Mouse (Mus musculus) liver, embryonic 14.5 days (tissue): Measurements from ENCODE around the gene Kcnq1. TPM values are rescaled to one million over a fixed set of nuclear protein-coding genes. Genes with fewer than 3 reads are reported as not detected.

Experiments
- ATAC-seq: fragments of 200-750 bp; cut with Nextera tagmentation; 2 replicates; pipeline ENCODE4 v1.8.0; 2017; ENCODE audit warnings: moderate number of reproducible peaks, mild to moderate bottlenecking, moderate library complexity; ENCODE audit not compliant: insufficient read depth
- DNase-seq, 3 experiments: peaks; one replicate each; pipeline ENCODE4 v3.0.0-alpha.2; 2012 to 2013; ENCODE audit warnings: low read depth in 3 of 3, low spot score in 3 of 3
- H3K27ac ChIP-seq: fragments of 300-500 bp; sonication (generic); 2 replicates; pipeline ENCODE4 v1.5.1; 2014; ENCODE audit warnings: moderate library complexity, mild to moderate bottlenecking, control low read depth, inconsistent platforms
- H3K27me3 ChIP-seq: fragments of 300-500 bp; sonication (generic); 2 replicates; pipeline ENCODE4 v1.6.1; 2014; ENCODE audit warnings: mild to moderate bottlenecking, low read length, moderate library complexity; ENCODE audit not compliant: control insufficient read depth, insufficient read depth
- H3K36me3 ChIP-seq: fragments of 300-500 bp; sonication (generic); replicated peaks from 2 replicates; pipeline ENCODE4 v1.6.1; 2014; ENCODE audit warnings: low read depth; ENCODE audit not compliant: control insufficient read depth, insufficient read depth
- H3K4me1 ChIP-seq, 2 experiments: fragments of 200-500 bp in 1 of 2; fragments of 300-500 bp in 1 of 2; sonication (generic) in 1 of 2; replicated peaks; 2 replicates each; pipeline ENCODE4 v1.6.1; 2012 to 2014; ENCODE audit warnings: antibody characterized with exemption in 1 of 2, inconsistent platforms in 1 of 2, low read length in 1 of 2; ENCODE audit not compliant: control insufficient read depth in 2 of 2, insufficient read depth in 2 of 2
- H3K4me2 ChIP-seq: fragments of 300-500 bp; sonication (generic); 2 replicates; pipeline ENCODE4 v1.6.1; 2014; ENCODE audit warnings: low read depth, mild to moderate bottlenecking, control low read depth, moderate library complexity
- H3K4me3 ChIP-seq, 2 experiments: fragments of 200-500 bp in 1 of 2; fragments of 300-500 bp in 1 of 2; sonication (generic) in 1 of 2; 2 replicates each; pipeline ENCODE4 v1.5.1; 2012 to 2014; ENCODE audit warnings: low read depth in 2 of 2, low read length in 2 of 2, mild to moderate bottlenecking in 2 of 2, control low read depth in 1 of 2, inconsistent platforms in 1 of 2, moderate library complexity in 1 of 2; ENCODE audit not compliant: insufficient read depth in 1 of 2
- H3K9ac ChIP-seq: fragments of 300-500 bp; sonication (generic); replicated peaks from 2 replicates; pipeline ENCODE4 v1.6.1; 2014; ENCODE audit warnings: mild to moderate bottlenecking, control low read depth, moderate library complexity
- H3K9me3 ChIP-seq: fragments of 300-500 bp; sonication (generic); 2 replicates; pipeline ENCODE4 v1.6.1; 2016; ENCODE audit warnings: low read length, mixed read lengths; ENCODE audit not compliant: control insufficient read depth
- CTCF ChIP-seq: IDR thresholded peaks from 2 replicates; pipeline ENCODE4 v1.5.1; 2016; ENCODE audit warnings: antibody characterized with exemption, low read depth, control low read depth
- EP300 ChIP-seq: IDR thresholded peaks from 2 replicates; pipeline ENCODE4 v1.6.1; 2016; ENCODE audit warnings: antibody characterized with exemption, low read depth
- WGBS: fragments of 180-500 bp; shearing (Covaris S2); extraction: QIAGEN DNeasy Blood & Tissue Kit; methylation state at CpG from one replicate; pipeline ENCODE4 v1.1.7; 2014; ENCODE audit not compliant: insufficient replicate concordance; 5-methylcytosine and 5-hydroxymethylcytosine counted together
- polyA plus RNA-seq, 2 experiments: library from polyadenylated mRNA; depleted of rRNA in 1 of 2; stranded (reverse) in 1 of 2; unstranded in 1 of 2; fragments of >200 nt; fragmentation: Nextera tagmentation in 1 of 2; extraction: Ambion mirVana in 1 of 2; gene quantifications; 2 replicates each; pipeline versions ENCODE4 v1.2.1 to v1.2.3; 2012 to 2014

The Kcnq1 gene
- polyA plus RNA-seq, 2 experiments: 0.12 to 0.41 TPM

DNA sequence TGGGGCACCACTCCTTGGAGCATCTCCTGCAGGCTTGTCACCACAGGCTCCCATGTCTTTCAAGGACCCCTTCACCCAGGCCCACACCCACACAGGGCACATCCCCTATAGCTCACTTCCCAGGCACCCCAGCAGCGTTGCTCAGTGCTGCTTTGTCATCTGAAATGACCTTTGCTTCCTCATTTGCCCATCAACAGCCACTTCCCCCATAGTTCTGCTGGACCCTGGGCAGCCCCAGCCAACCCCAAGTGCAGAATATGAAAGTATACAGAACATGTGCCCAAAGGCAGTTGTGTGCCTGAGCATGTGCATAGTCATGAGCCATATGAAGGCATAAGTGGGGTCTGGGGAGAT is 10.6 kb upstream of the Kcnq1 start:
- no peak overlapping the region for H3K27ac ChIP-seq
- no peak overlapping the region for H3K4me2 ChIP-seq
- DNase-seq (no peak), ATAC-seq (no peak)
- no peak overlapping the region for H3K9ac ChIP-seq
- TF ChIP-seq CTCF: no peak
- no peak for TF ChIP-seq EP300
- H3K9me3 ChIP-seq: no peaks in the 10 kb centered on the region
- H3K27me3 ChIP-seq: no peaks in the 10 kb centered on the region; the same call in 1 of the 2 replicates
- no peaks in the 10 kb centered on the region for H3K4me1 ChIP-seq
- no peaks in the 10 kb centered on the region for H3K36me3 ChIP-seq
- 6% methylated on average over 1 of the region's 1 CpGs for WGBS
- H3K4me3 ChIP-seq: no peak overlapping the region

DNA sequence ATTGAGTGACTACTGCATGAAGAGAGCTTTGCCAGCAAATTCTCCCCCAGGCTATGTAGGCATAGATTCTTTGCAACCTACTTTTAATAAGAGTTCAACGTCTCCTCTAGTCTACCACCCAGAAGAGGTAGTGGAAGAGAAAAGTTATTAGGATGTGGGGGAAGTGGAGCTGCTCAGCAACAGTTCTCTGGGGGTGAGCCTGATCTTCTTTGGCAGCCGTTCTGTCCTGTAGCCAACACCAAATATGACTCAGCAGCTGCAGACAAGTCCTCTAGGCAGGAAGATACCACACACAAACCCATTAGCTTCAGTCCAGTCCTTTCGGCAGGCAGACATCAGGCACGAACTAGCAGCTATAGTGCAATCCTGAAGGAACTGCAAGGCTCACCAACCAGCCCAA is 5.4 kb upstream of the Kcnq1 start:
- no peak overlapping the region for H3K9ac ChIP-seq
- DNase-seq (no peak), ATAC-seq (no peak)
- no peaks in the 10 kb centered on the region for H3K4me1 ChIP-seq
- TF ChIP-seq CTCF: no peak
- no peak for TF ChIP-seq EP300
- H3K36me3 ChIP-seq: no peaks in the 10 kb centered on the region
- H3K9me3 ChIP-seq: no peaks in the 10 kb centered on the region
- no peak overlapping the region for H3K4me2 ChIP-seq
- no peak overlapping the region for H3K4me3 ChIP-seq
- WGBS: 39% methylated on average over 4 of the region's 4 CpGs
- H3K27me3 ChIP-seq: no peaks in the 10 kb centered on the region; the same call in 1 of the 2 replicates
- no peak overlapping the region for H3K27ac ChIP-seq

- no peak overlapping the region for H3K27ac ChIP-seq
- no peaks in the 10 kb centered on the region for H3K4me1 ChIP-seq
- TF ChIP-seq CTCF (no peak), EP300 (no peak)
- H3K9me3 ChIP-seq: no peaks in the 10 kb centered on the region
- peaks cover 27% of the 10 kb centered on the region for H3K27me3 ChIP-seq
- no peak overlapping the region for H3K9ac ChIP-seq
- no peaks in the 10 kb centered on the region for H3K36me3 ChIP-seq
- no peak overlapping the region for H3K4me2 ChIP-seq
- no peak for ATAC-seq
- DNase-seq: no peak
- WGBS: 45% methylated on average over 11 of the region's 11 CpGs
- no peak overlapping the region for H3K4me3 ChIP-seq
Measured at GRCm38 (mm10) chr7:143105258-143105897, 784 bp upstream of the Kcnq1 start.

DNA sequence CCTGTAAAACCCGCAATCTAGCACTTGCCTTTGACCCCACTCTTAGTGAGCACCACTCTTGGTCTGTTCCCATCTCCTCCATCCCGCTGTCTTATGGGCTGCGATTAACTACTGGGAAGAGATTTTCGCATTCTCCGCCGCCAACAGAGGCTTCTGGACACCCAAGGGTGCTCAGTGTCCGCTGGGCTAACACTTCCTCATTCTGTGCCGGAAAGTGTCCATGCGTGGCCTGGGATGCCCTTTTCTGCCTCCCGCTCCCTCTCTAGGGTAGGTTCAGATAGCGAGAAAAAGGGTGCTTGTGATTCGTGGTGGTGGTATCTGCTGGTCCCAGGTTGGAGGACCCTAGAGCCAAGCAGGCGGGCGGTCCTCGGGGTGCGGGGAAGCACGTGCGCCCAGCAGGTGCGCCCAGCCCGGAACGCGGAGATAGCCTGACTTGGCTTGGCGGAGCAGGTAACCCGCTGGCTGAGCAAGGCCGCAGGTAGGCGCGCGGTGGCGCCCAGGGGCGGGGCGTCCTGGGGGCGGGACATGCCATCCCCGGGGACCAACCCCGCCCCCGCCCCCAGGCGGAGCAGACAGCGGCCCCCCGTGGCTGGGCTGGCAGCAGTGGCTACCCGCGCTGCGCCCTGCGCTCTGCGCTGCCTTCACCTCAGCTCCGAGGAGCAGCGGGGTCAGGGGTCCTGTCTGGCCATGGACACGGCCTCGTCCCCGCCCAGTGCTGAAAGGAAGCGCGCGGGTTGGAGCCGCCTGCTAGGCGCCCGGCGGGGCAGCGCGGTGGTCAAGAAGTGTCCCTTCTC is 707 bp downstream of the Kcnq1 start:
- TF ChIP-seq EP300 (no peak), CTCF (no peak)
- ATAC-seq: no peak
- 5% methylated on average over 49 of the region's 57 CpGs for WGBS
- H3K4me3 ChIP-seq: peak overlapping the region in 1 of 2 experiments; percentile 27; a peak in 2 of 4 replicates
- no peak overlapping the region for H3K9ac ChIP-seq
- no peaks in the 10 kb centered on the region for H3K4me1 ChIP-seq
- peaks cover 27% of the 10 kb centered on the region for H3K27me3 ChIP-seq
- no peak for DNase-seq
- H3K9me3 ChIP-seq: no peaks in the 10 kb centered on the region
- peak overlapping the region; percentile 44 for H3K4me2 ChIP-seq
- H3K36me3 ChIP-seq: no peaks in the 10 kb centered on the region
- no peak overlapping the region for H3K27ac ChIP-seq

DNA sequence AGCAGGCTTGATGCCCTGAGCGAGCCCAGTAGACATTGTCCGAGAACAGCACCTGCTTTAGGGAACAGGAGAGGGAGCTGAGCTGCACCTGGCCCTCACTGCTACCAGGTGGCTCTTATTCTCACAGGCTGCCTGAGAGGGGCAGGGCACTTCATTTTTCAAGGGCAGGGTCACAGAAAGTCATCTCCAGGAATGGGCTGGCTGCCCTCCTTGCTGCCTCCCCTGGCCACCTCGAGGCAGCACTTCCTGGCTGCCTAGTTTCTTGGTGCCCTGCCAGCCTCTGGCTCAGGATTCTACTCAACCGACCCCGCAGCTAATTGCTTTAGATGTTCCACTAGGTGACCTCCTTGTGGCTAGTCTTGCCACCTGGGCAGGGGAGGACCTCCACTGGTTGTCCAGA is 2.0 kb downstream of the Kcnq1 start:
- H3K4me2 ChIP-seq: no peak overlapping the region
- H3K9ac ChIP-seq: no peak overlapping the region
- 37% methylated on average over 5 of the region's 5 CpGs for WGBS
- H3K36me3 ChIP-seq: no peaks in the 10 kb centered on the region
- H3K27me3 ChIP-seq: peaks cover 27% of the 10 kb centered on the region
- ATAC-seq (no peak), DNase-seq (no peak)
- H3K27ac ChIP-seq: no peak overlapping the region
- H3K4me3 ChIP-seq: no peak overlapping the region
- TF ChIP-seq CTCF: no peak
- TF ChIP-seq EP300: no peak
- no peaks in the 10 kb centered on the region for H3K4me1 ChIP-seq
- no peaks in the 10 kb centered on the region for H3K9me3 ChIP-seq
